Mouse (Mus musculus) lung, embryonic 14.5 days (tissue): ENCODE measurements at regions not wholly inside any gene's neighbourhood (a gene's known extent, or its start where the extent isn't known, plus 50 kb on each side); places are given as distances from the start of the nearest gene placed in this dataset.

ENCODE experiments used
- ATAC-seq: fragments of 200-750 bp; cut with Nextera tagmentation; 2 replicates; pipeline ENCODE4 v1.8.0; 2017; ENCODE audit warnings: mild to moderate bottlenecking, moderate TSS enrichment, moderate library complexity; ENCODE audit not compliant: insufficient read depth
- DNase-seq: peaks from one replicate; pipeline ENCODE4 v3.0.0-alpha.2; 2015
- H3K27ac ChIP-seq: fragments of 300-500 bp; sonication (generic); 2 replicates; pipeline ENCODE4 v1.5.1; 2014; ENCODE audit warnings: low read depth, mild to moderate bottlenecking, moderate library complexity
- H3K27me3 ChIP-seq: fragments of 300-500 bp; sonication (generic); 2 replicates; pipeline ENCODE4 v1.6.1; 2014; ENCODE audit warnings: low read length, control low read depth; ENCODE audit not compliant: insufficient read depth
- H3K36me3 ChIP-seq: fragments of 300-500 bp; sonication (generic); 2 replicates; pipeline ENCODE4 v1.6.1; 2014; ENCODE audit warnings: control low read depth; ENCODE audit not compliant: insufficient read depth
- H3K4me1 ChIP-seq: fragments of 300-500 bp; sonication (generic); 2 replicates; pipeline ENCODE4 v1.6.1; 2014; ENCODE audit warnings: antibody characterized with exemption, control low read depth; ENCODE audit not compliant: insufficient read depth
- H3K4me2 ChIP-seq: fragments of 300-500 bp; sonication (generic); 2 replicates; pipeline ENCODE4 v1.6.1; 2014; ENCODE audit warnings: mild to moderate bottlenecking
- H3K4me3 ChIP-seq: fragments of 300-500 bp; sonication (generic); 2 replicates; pipeline ENCODE4 v1.5.1; 2014; ENCODE audit warnings: low read depth, low read length
- H3K9ac ChIP-seq: fragments of 300-500 bp; sonication (generic); 2 replicates; pipeline ENCODE4 v1.6.1; 2014
- H3K9me3 ChIP-seq: fragments of 300-500 bp; sonication (generic); 2 replicates; pipeline ENCODE4 v1.6.1; 2016; ENCODE audit warnings: low read depth, low read length, control low read depth
- CTCF ChIP-seq: IDR thresholded peaks from 2 replicates; pipeline ENCODE4 v1.5.1; 2016; ENCODE audit warnings: antibody characterized with exemption, low read depth
- WGBS: fragments of 180-500 bp; shearing (Covaris S2); extraction: QIAGEN DNeasy Blood & Tissue Kit; methylation state at CpG from one replicate; pipeline ENCODE4 v1.1.7; 2014; 5-methylcytosine and 5-hydroxymethylcytosine counted together

DNA sequence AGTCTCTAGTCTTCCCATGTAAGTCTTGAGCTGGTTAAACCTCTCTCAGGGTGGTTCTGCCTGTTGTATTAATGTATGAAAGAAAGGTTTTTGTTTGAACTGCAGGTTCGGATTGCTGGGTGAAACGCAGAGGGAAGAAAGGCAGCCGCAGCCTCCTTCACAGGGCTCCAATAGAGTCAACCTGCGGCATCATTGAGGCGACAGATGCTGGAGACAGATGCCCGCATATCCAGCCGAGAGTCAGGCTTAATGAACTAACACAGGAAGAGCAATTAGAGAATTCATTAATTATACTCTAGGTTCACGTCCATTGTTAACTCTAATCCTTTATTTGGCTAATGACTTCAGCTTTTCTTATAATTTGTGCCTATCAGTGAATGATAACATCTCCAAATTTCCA lies 117.0 kb downstream of the Fam204a start:
- DNase-seq (no peak), ATAC-seq (no peak)
- Histone ChIP-seq H3K4me2 (no peak overlapping the region), H3K9ac (no peak overlapping the region), H3K27ac (no peak overlapping the region), H3K4me3 (no peak overlapping the region), H3K4me1 (no peaks in the 10 kb centered on the region), H3K9me3 (no peaks in the 10 kb centered on the region), H3K36me3 (no peaks in the 10 kb centered on the region), H3K27me3 (no peaks in the 10 kb centered on the region)
- whole genome bisulfite sequencing, result 73% methylated on average over 8 of the region's 8 CpGs
- TF ChIP-seq CTCF, result no peak

DNA sequence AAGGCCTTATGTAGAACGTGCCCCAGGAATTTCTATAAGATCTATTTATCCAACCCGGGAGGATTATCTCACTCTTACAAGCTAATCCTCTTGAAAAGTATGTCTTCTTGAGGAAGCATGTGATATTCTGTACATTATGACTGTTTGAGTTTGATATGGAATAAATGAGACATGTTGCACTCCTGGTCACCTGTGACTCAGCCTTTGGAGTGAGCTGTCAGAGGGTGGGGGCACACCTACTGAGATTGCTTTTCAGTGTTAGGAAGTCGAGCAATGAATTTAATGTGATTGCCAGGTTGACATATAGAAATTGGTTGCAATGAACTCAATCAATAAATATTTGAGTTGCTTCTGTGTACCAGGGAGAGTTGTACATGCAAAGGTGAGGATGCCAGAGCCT lies 128.6 kb downstream of the Fam204a start:
- ATAC-seq (no peak), DNase-seq (no peak)
- Histone ChIP-seq H3K9me3 (no peaks in the 10 kb centered on the region), H3K27me3 (no peaks in the 10 kb centered on the region), H3K9ac (no peak overlapping the region), H3K4me2 (no peak overlapping the region), H3K27ac (no peak overlapping the region), H3K4me3 (no peak overlapping the region), H3K36me3 (no peaks in the 10 kb centered on the region), H3K4me1 (no peaks in the 10 kb centered on the region)
- WGBS, result 75% methylated on average over 3 of the region's 3 CpGs
- TF ChIP-seq CTCF, result no peak

DNA sequence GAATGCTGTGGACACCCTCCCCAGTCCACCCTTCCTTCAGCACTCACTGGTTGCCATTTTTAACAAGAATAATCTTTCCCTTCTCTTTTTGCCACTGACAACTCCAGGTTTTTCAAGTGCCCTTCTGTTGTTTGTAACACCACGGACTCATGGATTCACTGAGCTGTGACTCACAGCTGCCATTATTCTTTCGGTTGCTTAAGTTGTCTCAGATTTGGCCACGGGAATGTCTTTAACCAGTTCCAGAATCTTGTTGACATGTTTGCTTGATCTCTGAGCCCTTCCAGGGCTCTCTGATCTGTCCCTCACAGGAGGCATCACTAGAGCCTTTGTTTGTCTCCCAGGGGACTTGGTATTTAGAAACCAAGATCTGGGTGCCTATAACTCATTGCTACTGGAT lies 131.5 kb upstream of the Rab11fip2 start:
- TF ChIP-seq CTCF, result no peak

DNA sequence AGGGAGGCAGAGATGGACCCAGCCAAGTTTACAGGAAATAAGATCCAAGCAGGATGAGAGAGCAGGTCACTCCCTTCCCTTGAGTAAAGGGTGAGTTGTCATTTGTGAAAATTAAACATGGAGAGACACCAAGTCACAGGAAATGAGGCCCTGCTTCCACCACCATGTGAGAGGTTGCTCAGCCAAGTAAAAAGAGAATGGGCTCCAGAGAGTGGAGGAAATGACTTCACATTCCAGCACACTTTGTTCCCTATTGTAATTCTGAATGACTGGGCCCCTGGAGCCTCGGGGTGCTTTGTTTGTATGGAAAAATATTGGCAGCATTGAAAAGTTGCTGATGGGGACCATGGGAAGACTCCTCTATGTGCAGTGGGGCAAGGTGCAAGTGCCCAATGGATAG lies 129.9 kb upstream of the Rab11fip2 start:
- TF ChIP-seq CTCF, result no peak
- H3K9ac ChIP-seq, result no peak overlapping the region
- no peaks in the 10 kb centered on the region for H3K4me1 ChIP-seq
- 35% methylated on average over 1 of the region's 1 CpGs for WGBS
- no peaks in the 10 kb centered on the region for H3K27me3 ChIP-seq
- no peak overlapping the region for H3K27ac ChIP-seq
- H3K36me3 ChIP-seq, result no peaks in the 10 kb centered on the region
- H3K9me3 ChIP-seq, result no peaks in the 10 kb centered on the region
- no peak for ATAC-seq
- no peak overlapping the region for H3K4me3 ChIP-seq
- H3K4me2 ChIP-seq, result no peak overlapping the region
- peak; percentile 12 for DNase-seq

More for the DNA sequence above, 131.5 kb upstream of the Rab11fip2 start:
- no peak overlapping the region for H3K4me3 ChIP-seq
- H3K27me3 ChIP-seq, result no peaks in the 10 kb centered on the region
- no peaks in the 10 kb centered on the region for H3K36me3 ChIP-seq
- no peak for DNase-seq
- 46% methylated on average over 3 of the region's 3 CpGs for WGBS
- H3K4me2 ChIP-seq, result no peak overlapping the region
- H3K27ac ChIP-seq, result no peak overlapping the region
- H3K9me3 ChIP-seq, result no peaks in the 10 kb centered on the region
- no peak overlapping the region for H3K9ac ChIP-seq
- H3K4me1 ChIP-seq, result no peaks in the 10 kb centered on the region
- ATAC-seq, result no peak

DNA sequence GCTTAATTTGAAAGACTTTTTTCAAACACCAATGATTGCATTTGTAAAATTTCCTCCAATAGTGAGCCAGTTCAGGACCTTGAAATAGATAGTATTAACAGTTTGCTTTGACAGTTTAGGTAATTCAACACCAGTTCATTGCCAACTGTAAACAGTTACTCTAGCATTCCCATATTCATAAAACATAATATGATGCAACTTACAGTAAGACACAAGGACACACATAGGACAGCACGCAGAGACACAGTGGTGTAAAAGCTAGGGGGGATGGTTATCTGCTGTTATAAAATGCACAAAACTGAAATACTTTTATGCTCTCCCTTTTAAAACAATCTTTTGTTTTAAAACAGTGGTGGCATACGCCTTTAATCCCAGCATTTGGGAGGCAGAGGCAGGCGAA lies 122.7 kb upstream of the Rab11fip2 start:
- Histone ChIP-seq H3K9ac (no peak overlapping the region), H3K27me3 (no peaks in the 10 kb centered on the region), H3K4me2 (no peak overlapping the region), H3K4me1 (no peaks in the 10 kb centered on the region), H3K27ac (no peak overlapping the region), H3K36me3 (no peaks in the 10 kb centered on the region), H3K9me3 (no peaks in the 10 kb centered on the region), H3K4me3 (no peak overlapping the region)
- DNase-seq (no peak), ATAC-seq (no peak)
- WGBS, result 81% methylated on average over 3 of the region's 3 CpGs
- no peak for TF ChIP-seq CTCF

DNA sequence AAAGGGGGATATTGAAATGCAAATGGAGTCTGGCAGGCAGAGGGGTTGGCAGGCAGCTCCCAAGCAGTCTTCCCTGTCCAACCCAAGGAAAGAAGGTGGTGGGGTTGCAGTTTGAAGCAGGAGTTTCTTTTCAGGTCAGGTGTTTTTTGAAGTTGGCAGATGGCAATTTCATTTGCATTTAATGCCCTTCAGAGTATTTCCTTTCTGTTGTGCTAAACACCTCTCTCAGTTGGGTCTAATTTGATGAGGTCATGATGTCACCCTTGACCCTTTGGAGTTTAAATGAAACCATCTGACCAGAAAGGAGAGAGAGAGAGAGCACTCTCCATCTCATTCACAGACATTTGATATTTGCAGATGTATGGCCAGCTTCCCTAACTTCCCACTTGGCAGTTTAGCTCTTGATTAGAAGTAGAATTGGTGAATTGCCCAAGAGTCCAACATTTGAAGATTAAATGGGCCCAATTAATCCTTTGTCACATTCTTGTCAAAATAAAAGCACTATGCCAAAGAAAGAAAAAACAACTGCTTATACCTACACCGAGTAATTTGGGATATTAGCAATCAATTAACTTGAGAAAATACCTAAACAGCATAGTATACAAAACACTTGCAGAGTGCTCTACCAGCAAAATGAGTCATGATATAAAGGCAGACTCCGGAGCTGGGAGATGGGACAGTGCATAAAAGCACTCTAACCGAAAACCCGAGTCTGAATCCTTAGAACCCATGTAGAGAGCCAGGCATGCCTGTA lies 111.8 kb upstream of the Rab11fip2 start:
- ATAC-seq (no peak), DNase-seq (no peak)
- no peak for TF ChIP-seq CTCF
- Histone ChIP-seq H3K4me1 (no peaks in the 10 kb centered on the region), H3K27ac (no peak overlapping the region), H3K9ac (no peak overlapping the region), H3K9me3 (no peaks in the 10 kb centered on the region), H3K36me3 (no peaks in the 10 kb centered on the region), H3K4me2 (no peak overlapping the region), H3K4me3 (no peak overlapping the region), H3K27me3 (no peaks in the 10 kb centered on the region)
- WGBS, result 80% methylated on average over 4 of the region's 4 CpGs

DNA sequence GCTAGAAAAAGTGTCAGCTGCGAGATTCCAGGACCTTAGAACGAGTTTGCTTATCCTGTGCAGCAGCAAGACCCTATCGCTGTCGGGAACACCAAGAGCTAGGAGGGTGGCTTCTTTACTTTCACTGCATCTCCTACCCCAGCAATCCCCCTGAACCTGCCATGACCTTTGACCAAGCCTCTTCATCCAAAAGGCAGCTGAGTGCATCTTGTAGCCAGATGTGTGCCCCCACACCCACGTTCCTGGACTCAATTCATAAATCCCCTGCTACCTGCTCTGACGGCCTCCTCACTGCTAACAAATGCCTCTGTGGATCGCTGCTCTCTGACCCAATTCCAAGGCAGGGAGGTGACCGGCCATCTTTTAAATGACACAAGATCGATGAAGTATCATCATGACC lies 107.7 kb upstream of the Rab11fip2 start:
- Histone ChIP-seq H3K4me1 (no peaks in the 10 kb centered on the region), H3K9me3 (no peaks in the 10 kb centered on the region), H3K36me3 (no peaks in the 10 kb centered on the region), H3K4me2 (no peak overlapping the region), H3K9ac (no peak overlapping the region), H3K4me3 (no peak overlapping the region), H3K27me3 (no peaks in the 10 kb centered on the region), H3K27ac (no peak overlapping the region)
- 62% methylated on average over 9 of the region's 9 CpGs for WGBS
- ATAC-seq, result no peak
- no peak for DNase-seq
- TF ChIP-seq CTCF, result no peak
